Mouse (Mus musculus): ENCODE measurements at regions not wholly inside any gene's neighbourhood (a gene's known extent, or its start where the extent isn't known, plus 50 kb on each side); places are given as distances from the start of the nearest gene placed in this dataset.

GRCm38 (mm10) chr12:69467363-69467762 is 95.1 kb upstream of the Gm9887 start:
- TF ChIP-seq CTCF (IDR thresholded peaks at IDR 0.05; ENCODE audit: low read depth, low read length) (no peak), GATA1 (IDR thresholded peaks at IDR 0.05; ENCODE audit: borderline replicate concordance, low read length) (no peak), TAL1 (conservative IDR thresholded peaks at IDR 0.05; ENCODE audit: low read depth, low read length) (no peak), POLR2AphosphoS5 (IDR thresholded peaks at IDR 0.05; ENCODE audit: insufficient replicate concordance, low read depth, low read length) (no peak), GATA2 (IDR thresholded peaks at IDR 0.05; ENCODE audit: borderline replicate concordance, low read depth, low read length) (no peak)

Measured in G1E (cell line).